Mouse (Mus musculus) G1E (cell line): ENCODE measurements around the gene Spp1.

Source experiments
- CTCF ChIP-seq: IDR thresholded peaks from 2 replicates; pipeline ENCODE4 v1.5.1; 2012; ENCODE audit warnings: low read depth, low read length, inconsistent platforms, mixed read lengths
- GATA1 ChIP-seq: IDR thresholded peaks from 2 replicates; pipeline ENCODE4 v1.6.1; 2012; ENCODE audit warnings: borderline replicate concordance, low read length, inconsistent platforms, mixed read lengths
- POLR2AphosphoS5 ChIP-seq: IDR thresholded peaks from 2 replicates; pipeline ENCODE4 v1.6.1; 2012; ENCODE audit warnings: low read depth, low read length, inconsistent platforms; ENCODE audit not compliant: insufficient replicate concordance
- TAL1 ChIP-seq: conservative IDR thresholded peaks from 2 replicates; pipeline ENCODE4 v1.6.1; 2012; ENCODE audit warnings: low read depth, low read length, inconsistent platforms, mixed read lengths

GRCm38 (mm10) chr5:104423861-104424260 is 11.1 kb upstream of the Spp1 start:
- TF ChIP-seq TAL1, result no peak
- TF ChIP-seq CTCF, result no peak
- no peak for TF ChIP-seq GATA1
- no peak for TF ChIP-seq POLR2AphosphoS5
